Comparison of ENCODE assay signal across 29 mouse cellular contexts in genomic region chr1:132805543-132805942, GRCm38 (mm10).
DNase-seq lines count a peak whose midpoint lies in the region; ATAC-seq lines count a peak whose summit lies in the region.
"Had no signal": no experiment of that assay in that cellular context is flagged by ENCODE, and none has a peak within 500 bp of the region (broad histone marks: within the 10 kb centered on the region; RNA-seq: fewer than 3 reads in every experiment).

No protein-coding gene starts in this region.

- H3K9ac ChIP-seq in liver, embryonic 11.5 days (ENCODE audit: low read depth, low read length): no peak overlapping the region
- H3K9ac ChIP-seq in intestine, embryonic 16.5 days (ENCODE audit: low read depth, low read length): no peak overlapping the region
- H3K9ac ChIP-seq: embryonic facial prominence, embryonic 12.5 days; hindbrain, embryonic 15.5 days; limb, embryonic 15.5 days; liver, embryonic 15.5 days; lung, embryonic 14.5 days; midbrain, embryonic 12.5 days; neural tube, embryonic 13.5 days had no signal

- DNase-seq in frontal cortex, postnatal 10 days (ENCODE audit: low spot score in 2 of 2): no peak
- peak; percentile 22 for DNase-seq in liver, embryonic 11.5 days (ENCODE audit: low spot score)
- DNase-seq in liver: no peak
- DNase-seq in brain, adult 2 months (ENCODE audit: low read depth, low spot score): peak; percentile 46
- DNase-seq in mesoderm, embryonic 11.5 days (ENCODE audit: low read depth, low spot score): peak; percentile 32
- DNase-seq: adrenal gland, postnatal 14 days; cerebellum, postnatal 14 days; gastrocnemius, postnatal 14 days; heart, postnatal 36 days; kidney, adult 2 months; kidney, postnatal 36 days; lung, embryonic 14.5 days; lung, postnatal 14 days; thymus, adult 2 months; thymus, postnatal 4 days had no signal

- WGBS in liver, embryonic 11.5 days: 84% methylated on average over 9 of the region's 9 CpGs
- 72% methylated on average over 9 of the region's 9 CpGs for WGBS in intestine, embryonic 16.5 days

- peaks cover 2% of the 10 kb centered on the region for H3K27me3 ChIP-seq in liver, embryonic 11.5 days (replicated peaks; ENCODE audit: control insufficient read depth, insufficient read depth, low read length)
- H3K27me3 ChIP-seq in intestine, embryonic 16.5 days (replicated peaks; ENCODE audit: control insufficient read depth, insufficient read depth, low read length): no peaks in the 10 kb centered on the region
- H3K27me3 ChIP-seq: hindbrain, embryonic 15.5 days had no signal

- H3K4me2 ChIP-seq in liver, embryonic 11.5 days: no peak overlapping the region
- no peak overlapping the region for H3K4me2 ChIP-seq in intestine, embryonic 16.5 days (ENCODE audit: low read depth, low read length)
- H3K4me2 ChIP-seq: embryonic facial prominence, embryonic 12.5 days; hindbrain, embryonic 15.5 days; limb, embryonic 15.5 days; liver, embryonic 15.5 days; lung, embryonic 14.5 days; midbrain, embryonic 12.5 days; neural tube, embryonic 13.5 days had no signal

- no peak overlapping the region for H3K27ac ChIP-seq in liver, embryonic 11.5 days (ENCODE audit: low read depth, low read length)
- no peak overlapping the region for H3K27ac ChIP-seq in intestine, embryonic 16.5 days (ENCODE audit: low read length)
- H3K27ac ChIP-seq: embryonic facial prominence, embryonic 12.5 days; forebrain, embryonic 10.5 days; heart, embryonic 10.5 days; hindbrain, embryonic 15.5 days; limb, embryonic 10.5 days; limb, embryonic 15.5 days; liver, embryonic 15.5 days; midbrain, embryonic 12.5 days; neural tube, embryonic 13.5 days had no signal

- no peak overlapping the region for H3K4me3 ChIP-seq in liver, embryonic 11.5 days (ENCODE audit: low read depth, low read length)
- H3K4me3 ChIP-seq in intestine, embryonic 16.5 days (ENCODE audit: low read length): no peak overlapping the region
- H3K4me3 ChIP-seq: embryonic facial prominence, embryonic 12.5 days; forebrain, embryonic 10.5 days; heart, embryonic 10.5 days; hindbrain, embryonic 15.5 days; limb, embryonic 10.5 days; limb, embryonic 15.5 days; liver, embryonic 15.5 days; midbrain, embryonic 12.5 days; myocyte; neural tube, embryonic 13.5 days had no signal

- H3K36me3 ChIP-seq in liver, embryonic 11.5 days (ENCODE audit: control insufficient read depth, insufficient read depth, low read length): no peaks in the 10 kb centered on the region
- H3K36me3 ChIP-seq in intestine, embryonic 16.5 days (ENCODE audit: control insufficient read depth, insufficient read depth, low read length): no peaks in the 10 kb centered on the region
- H3K36me3 ChIP-seq: embryonic facial prominence, embryonic 12.5 days; forebrain, embryonic 10.5 days; heart, embryonic 10.5 days; hindbrain, embryonic 15.5 days; limb, embryonic 10.5 days; limb, embryonic 15.5 days; liver, embryonic 15.5 days; midbrain, embryonic 12.5 days; neural tube, embryonic 13.5 days had no signal

- peak; percentile 59; the same call in 1 of the 2 replicates for ATAC-seq in frontal cortex, adult (ENCODE audit: low TSS enrichment)
- no peak for ATAC-seq in liver, embryonic 11.5 days (replicated peaks; ENCODE audit: low FRiP score)
- no peak for ATAC-seq in intestine, embryonic 16.5 days
- ATAC-seq: CD4-positive, CD25-positive, alpha-beta regulatory T cell, adult 4 months; forebrain, embryonic 16.5 days had no signal

- no peaks in the 10 kb centered on the region for H3K9me3 ChIP-seq in liver, embryonic 11.5 days (ENCODE audit: control insufficient read depth, low read length)
- no peaks in the 10 kb centered on the region for H3K9me3 ChIP-seq in intestine, embryonic 16.5 days (ENCODE audit: control insufficient read depth, low read length)
- H3K9me3 ChIP-seq: embryonic facial prominence, embryonic 12.5 days; forebrain, embryonic 10.5 days; heart, embryonic 10.5 days; hindbrain, embryonic 15.5 days; limb, embryonic 10.5 days; limb, embryonic 15.5 days; liver, embryonic 15.5 days; midbrain, embryonic 12.5 days; neural tube, embryonic 13.5 days had no signal

- H3K4me1 ChIP-seq in liver, embryonic 11.5 days (replicated peaks; ENCODE audit: control insufficient read depth, insufficient read depth, low read length): no peaks in the 10 kb centered on the region
- no peaks in the 10 kb centered on the region for H3K4me1 ChIP-seq in intestine, embryonic 16.5 days (ENCODE audit: control insufficient read depth, insufficient read depth, low read length)
- H3K4me1 ChIP-seq: embryonic facial prominence, embryonic 12.5 days; heart, embryonic 10.5 days; limb, embryonic 10.5 days; limb, embryonic 15.5 days; liver, embryonic 15.5 days had no signal

Comparison
In these comparisons a context has a peak if more than half of its experiments do, and no peak if none do; other contexts are left out.
1. DNase-seq: peak in liver, embryonic 11.5 days (single experiment), brain, adult 2 months (single experiment) and mesoderm, embryonic 11.5 days (single experiment); none in frontal cortex, postnatal 10 days (0 of 2) and liver (single experiment).